Mouse (Mus musculus) CD4-positive helper T cell, adult 2 months (primary cell): ENCODE data around the gene Aldh5a1.
"Not testable (repeated sequence)": the region's sequence is repeated elsewhere in the genome, so short reads cannot be mapped to it uniquely, and the experiment has no call there.

ENCODE experiments used
- DNase-seq: peaks from one replicate; pipeline ENCODE4 v3.0.0-alpha.2; 2012; ENCODE audit warnings: low read depth, missing footprints, low spot score

The Aldh5a1 gene

DNA sequence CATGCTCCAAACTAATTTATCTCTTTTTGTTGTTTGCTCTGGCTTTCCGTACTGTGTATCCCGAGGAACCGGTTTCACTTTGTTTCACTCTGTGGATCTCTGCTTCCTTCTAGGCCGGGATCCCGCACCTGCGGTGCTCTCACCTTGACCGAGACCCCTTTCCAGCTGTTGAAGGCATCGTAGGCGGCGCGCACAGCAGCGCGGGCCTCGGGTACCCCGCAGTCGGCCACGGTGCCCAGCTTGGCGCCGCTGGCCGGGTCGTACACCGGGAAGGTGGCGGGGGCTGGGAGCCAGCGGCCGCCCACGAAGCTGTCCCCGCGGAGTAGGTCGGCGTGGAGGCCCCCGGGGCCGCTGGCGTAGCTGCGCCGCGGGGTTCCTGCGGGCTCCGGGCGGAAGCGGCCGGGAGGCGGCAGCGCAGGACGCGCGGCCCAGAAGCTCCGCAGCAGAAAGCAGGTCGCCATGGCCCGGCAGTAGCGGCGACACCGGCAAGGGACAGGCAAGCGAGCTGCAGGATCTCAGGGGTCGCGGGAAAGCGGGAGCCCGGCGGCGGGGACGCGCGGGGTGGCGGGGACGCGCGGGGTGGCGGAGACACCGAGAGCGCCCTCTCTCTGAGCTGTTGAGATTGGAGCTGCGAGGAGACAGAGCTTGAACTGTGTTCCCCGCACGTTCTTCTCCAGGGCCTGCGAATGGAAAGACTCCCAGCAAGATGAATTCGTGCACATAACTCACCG, at the start of gene Aldh5a1:
Gene Aldh5a1, minus strand, starts transcription at position 554 of the 731 bp plus-strand sequence.
- DNase-seq: peak; percentile 66

DNA sequence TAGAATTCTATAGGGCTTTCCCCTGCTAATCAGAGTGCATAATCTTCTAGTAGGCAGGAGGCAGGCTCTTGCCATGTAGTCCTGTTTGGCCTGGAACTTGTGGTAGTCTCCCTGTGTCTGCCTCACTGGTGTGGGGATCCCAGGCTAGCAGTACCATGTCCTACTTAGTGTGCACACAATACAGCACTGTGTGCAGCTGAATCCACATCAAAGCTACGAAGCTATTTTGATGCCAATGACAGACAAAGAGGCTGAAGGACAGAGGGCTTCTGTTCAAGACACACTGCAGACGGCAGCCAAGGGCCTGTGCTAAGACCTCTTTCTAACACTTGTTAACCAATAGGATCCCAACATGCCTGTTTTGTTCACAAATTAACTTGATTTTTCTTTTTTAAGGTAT, 48.0 kb upstream of the Aldh5a1 start:
- no peak for DNase-seq

DNA sequence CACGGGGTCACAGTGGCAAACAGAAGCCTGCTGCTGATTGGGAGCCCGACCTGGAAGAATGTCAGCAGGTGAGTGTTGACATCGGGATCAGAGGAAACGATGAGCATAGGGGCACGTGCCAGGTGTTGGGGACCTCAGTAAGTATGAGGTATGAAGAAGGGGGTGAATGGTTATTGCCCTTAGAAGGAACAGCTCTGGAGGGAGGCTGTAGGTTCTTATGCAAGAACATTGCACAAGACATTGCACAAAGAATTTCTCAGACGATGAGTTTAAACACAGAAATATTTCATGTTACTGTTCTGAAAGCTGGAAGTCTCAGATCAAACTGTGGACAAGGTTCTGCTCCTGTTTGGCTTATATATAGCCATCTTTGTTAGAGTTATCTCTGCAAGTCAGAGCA, 43.6 kb upstream of the Aldh5a1 start:
- no peak for DNase-seq

DNA sequence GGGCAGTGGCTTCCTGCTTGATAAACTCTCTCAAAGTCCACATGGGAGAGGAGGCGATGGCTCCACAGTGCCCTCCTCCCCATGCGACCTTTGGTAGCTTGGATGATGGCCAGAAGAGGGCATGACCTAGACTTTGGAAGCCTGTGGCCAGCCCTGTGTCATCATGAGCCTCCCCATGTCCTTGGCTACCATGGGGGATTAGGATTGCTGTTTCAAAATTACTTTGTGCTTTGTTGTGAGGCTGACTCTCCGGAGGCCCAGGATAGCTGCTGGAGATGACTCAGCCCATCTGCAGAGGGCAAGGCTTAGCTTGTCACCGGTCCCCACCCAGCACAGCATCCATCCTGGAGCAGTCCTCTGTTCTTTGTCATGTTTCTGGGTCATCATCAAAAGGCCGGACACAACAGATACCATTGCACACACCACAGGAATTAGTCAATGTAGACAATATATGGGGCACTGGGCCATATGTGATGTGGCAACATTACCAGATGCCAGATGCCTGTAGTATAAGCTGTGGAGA, 40.4 kb upstream of the Aldh5a1 start:
- DNase-seq: no peak

DNA sequence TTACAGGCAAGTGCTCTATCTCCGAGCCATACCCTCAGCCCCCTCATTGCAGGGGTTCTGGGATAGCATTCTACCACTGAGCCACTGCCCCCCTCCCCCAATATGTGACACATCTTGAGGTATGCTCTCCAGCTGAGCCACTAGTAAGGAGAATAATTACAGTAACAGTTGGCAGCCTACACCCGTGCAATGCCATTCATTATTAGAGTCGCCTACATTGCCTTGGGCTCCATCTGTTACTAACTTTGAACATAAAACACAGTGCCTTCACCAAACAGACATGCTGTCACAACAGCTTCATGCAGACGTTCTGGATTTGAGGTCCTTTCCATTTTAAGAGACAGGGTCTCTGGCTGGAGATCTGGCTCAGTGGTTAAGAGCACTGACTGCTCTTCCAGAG, 38.9 kb upstream of the Aldh5a1 start:
- no peak for DNase-seq

DNA sequence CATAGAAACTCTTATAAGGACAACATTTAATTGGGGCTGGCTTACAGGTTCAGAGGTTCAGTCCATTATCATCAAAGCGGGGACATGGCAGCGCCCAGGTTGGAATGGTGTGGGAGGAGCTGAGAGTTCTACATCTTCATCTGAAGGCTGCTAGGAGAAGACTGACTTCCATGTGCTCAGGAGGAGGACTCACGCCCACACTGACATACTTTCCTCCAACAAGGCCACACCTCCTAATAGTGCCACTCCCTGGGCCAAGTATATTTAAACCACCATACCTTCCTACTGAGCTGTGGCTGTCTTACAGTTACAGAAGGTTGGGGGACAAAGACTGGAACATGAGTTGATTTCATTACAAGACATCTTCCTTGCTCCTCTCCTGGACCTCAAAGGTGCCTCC, 34.3 kb upstream of the Aldh5a1 start:
- not testable (repeated sequence) for DNase-seq

DNA sequence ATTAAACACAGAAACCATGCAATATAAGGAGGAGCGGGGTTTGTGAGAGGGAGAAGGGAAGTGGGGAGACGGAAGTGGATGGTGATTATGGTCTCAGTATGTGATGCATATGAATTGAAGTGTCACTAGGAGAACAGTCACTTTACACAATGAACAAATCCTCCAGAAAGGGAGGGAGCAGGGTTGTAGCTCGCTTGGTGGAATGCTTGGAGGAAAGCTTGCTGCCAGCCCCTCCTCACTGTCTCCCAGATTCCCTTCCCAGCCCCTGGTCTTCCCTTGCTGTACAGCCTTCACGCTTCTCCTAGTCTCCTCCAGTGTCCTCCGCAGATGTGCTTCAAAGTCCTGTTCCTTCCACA, 28.4 kb upstream of the Aldh5a1 start:
- no peak for DNase-seq

DNA sequence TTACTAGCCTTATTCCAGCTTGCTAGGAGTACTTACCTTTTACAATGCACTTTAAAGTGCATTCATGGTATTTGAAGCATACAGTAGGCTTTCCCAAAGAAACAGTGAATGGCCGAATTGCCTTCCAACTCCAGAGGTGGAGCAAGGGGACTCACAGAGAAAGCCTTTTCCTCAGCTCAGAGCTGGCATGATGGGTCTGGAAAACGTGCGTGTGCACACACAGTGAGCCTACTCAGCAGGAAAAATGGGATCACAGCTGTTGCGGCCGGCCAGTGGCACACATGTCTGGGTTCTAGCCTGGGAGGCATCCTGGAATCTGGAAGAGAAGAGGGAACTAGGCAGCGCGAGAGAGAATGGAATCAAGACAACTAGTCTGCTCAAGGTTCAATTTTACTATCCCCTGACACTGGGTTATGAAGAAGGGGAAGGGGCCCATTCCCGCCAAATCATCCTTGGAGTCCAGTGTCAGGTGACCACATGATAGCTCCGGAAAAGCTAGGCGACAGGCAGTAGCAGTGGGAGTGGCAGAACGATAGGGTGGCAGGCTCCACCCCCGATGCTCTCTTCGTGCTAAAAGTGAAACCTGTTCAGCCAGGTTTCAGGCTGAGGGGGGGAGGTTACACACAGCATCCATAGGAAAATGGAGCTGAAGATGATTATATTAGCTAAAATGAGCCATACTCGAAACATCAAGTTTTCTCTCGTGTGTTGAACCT, 27.8 kb upstream of the Aldh5a1 start:
- DNase-seq: peak; percentile 75

DNA sequence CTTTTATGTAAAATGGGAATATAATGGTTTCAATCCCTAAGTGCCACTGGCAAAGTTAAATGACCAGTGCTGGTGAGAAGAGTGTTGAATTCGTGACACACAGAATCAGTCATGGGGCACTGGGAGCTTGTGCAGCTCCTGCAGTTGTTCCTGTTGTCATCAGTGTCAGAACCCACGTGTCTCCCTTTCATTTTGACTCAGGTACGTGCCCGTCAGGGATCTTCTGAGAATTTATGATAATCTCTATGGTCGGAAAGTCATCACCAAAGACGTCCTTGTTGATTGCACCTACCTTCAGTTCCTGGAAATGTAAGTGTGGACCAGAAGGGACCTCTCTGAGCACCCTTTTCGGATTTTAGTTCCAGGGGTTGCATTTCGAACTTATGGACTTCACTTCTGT, 24.7 kb upstream of the Aldh5a1 start:
- DNase-seq: peak; percentile 65

DNA sequence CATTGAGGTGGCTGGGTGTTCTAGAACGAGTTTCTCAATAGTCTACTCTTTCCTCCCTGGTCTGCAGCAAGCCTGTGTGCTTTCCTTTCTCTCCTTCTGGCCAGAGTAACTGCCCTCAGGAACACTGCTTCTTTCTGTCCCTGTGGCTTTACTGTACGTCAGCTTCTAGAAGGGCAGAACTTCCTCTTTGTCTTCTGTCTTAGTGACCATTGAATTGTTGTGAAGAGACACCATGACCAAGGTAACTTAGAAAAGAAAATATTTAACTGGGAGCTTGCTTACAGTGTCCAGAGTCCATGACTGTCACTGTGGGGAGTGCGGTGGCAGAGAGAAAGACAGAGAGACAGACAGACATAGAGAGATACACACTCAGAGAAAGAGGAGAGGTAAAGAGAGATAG, 22.6 kb upstream of the Aldh5a1 start:
- no peak for DNase-seq

DNA sequence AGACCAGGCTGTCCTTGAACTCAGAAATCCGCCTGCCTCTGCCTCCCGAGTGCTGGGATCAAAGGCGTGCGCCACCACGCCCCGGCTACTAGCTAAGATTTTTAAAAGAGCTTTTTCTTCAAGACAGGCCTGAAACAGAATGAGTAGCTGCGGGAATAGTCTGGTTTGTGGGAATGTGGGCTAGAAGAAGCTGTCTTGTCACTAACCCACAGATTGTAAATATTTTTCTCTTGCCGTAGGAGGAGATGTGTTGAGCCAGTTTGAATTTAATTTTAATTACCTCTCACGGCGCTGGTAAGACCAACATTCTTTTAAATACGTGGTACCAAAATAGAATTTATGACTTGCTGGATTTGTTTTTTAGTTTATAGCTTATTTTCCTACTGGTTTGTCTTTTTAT, 21.2 kb upstream of the Aldh5a1 start:
- DNase-seq: no peak

DNA sequence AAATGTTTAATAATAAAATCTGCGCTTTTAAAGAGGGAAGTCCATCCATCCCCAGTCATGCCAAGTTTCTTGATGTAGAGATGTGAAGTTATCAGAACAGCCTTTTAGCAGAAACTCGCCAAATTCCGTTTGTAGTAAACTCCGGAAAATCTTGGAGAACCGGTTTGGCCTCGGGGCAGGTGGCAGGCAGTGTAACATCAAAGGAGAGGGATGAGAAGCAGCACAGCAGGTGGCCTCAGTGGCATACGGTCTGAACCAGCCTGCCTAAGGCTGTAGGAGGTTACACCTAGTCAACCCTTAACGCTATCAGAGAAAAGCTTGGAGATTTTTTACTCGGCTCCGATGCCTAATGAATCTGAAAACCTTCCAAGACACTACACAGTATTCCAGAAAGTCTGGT, 18.0 kb upstream of the Aldh5a1 start:
- no peak for DNase-seq

DNA sequence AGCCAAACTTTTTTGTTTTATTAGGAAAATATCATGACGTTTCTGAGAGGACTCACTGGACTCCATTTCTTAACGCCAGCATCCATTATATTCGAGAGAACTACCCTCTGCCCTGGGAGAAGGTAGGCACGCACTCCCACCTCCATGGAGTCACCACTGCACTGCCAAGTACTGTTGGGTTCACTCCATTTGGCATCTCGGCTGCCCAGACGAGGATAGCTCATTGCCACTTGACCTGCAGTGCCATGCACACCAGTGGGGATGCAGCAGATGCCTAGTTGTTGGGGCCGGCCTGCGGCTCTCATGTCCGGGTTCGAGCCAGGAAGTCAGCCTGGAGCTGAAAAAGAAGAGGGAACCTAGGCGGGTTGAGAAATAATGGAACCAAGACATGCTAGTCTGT, 17.6 kb upstream of the Aldh5a1 start:
- DNase-seq: no peak

DNA sequence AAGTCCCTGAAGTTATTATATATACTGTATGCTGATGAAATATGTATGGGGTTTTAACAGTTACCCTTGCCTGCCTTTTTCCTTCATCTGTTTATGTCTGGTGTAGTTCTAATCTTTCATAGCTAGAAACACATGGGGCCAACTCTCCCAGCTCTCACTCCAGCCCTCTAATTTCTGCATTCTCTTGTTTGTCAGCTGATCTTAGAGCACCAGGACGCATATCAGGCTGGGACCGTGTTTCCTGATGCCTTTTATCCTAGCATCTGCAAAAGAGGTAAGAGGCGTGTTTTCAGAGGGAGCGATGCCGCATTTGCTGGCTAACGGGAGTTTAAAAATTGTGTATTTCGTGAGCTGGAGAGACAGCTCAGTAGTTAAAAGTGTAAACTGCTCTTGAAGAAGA, 15.2 kb upstream of the Aldh5a1 start:
- DNase-seq: no peak

DNA sequence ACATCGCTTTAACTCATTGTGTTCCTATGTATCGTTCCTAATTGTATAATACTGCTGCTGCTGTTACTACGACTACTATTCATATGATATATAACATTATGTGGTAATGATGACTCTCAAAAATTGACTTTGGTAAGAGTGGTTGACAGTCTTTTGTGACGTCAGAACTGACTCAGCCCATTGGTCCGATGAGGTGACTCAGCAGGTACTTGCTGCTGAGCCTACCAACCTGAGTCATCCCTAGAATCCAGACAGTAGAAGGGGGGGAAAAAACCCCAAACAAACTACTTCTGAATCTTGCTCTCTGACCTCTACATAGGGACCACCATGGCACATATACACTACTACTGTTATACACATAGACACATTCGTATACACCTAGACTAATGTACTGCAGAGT, 11.4 kb upstream of the Aldh5a1 start:
- DNase-seq: no peak

DNA sequence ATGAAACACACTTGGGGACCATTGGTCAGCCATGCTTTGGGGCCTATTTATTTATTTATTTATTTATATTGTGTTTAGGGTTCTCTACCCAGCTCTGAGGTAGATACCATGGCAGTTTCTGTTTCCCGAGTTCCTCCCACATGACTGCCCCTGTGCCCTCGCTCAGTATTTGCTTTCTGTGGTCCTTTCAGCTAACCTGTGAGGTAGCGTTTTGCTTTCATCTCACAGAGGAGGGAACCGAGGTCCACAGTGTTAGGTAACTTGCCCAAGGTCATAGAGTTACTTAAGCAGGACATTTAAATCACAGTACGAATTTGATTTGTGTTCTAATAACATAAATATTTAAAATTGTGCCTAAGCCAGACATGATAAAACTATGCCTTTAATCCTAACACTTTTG, 9.7 kb upstream of the Aldh5a1 start:
- no peak for DNase-seq

DNA sequence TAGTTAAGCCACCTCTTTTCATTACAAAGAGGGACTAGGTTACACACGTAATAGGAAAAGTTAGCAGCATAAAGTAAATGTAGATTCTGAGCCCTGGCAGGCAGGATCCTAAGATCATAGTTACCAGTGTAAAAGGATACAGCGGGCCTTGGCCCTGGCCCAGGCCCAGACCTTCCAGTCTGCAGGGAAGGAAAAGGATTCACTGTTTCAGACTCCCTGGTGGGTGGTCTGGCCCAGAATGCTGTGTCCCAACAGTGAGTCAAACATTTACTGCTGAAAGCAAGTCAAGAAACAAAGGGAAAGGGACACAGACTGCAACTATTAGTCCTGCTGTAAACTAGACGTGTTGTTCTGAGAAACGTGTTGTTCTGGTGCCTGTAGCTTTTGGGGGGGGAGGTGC, 8.1 kb upstream of the Aldh5a1 start:
- DNase-seq: no peak

DNA sequence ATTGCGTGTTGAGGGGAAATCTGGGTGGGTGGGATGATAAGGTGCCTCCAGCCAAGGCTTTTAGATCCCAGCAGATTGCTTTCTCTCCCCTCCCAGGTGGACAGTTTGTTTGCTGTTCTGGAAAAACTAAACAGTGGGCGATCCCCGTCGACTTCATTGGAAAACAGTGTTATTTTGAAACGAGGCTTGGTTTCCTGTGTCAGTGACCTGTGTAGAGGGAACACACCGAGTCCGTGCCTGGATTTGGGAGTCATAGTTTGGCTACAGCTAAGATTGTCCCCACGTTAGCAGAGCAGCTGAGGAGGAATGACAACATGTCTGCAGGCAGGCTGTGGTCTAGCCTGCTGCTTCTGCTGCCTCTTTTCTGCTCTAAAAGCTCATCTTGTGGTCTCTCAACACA, 5.8 kb upstream of the Aldh5a1 start:
- no peak for DNase-seq

DNA sequence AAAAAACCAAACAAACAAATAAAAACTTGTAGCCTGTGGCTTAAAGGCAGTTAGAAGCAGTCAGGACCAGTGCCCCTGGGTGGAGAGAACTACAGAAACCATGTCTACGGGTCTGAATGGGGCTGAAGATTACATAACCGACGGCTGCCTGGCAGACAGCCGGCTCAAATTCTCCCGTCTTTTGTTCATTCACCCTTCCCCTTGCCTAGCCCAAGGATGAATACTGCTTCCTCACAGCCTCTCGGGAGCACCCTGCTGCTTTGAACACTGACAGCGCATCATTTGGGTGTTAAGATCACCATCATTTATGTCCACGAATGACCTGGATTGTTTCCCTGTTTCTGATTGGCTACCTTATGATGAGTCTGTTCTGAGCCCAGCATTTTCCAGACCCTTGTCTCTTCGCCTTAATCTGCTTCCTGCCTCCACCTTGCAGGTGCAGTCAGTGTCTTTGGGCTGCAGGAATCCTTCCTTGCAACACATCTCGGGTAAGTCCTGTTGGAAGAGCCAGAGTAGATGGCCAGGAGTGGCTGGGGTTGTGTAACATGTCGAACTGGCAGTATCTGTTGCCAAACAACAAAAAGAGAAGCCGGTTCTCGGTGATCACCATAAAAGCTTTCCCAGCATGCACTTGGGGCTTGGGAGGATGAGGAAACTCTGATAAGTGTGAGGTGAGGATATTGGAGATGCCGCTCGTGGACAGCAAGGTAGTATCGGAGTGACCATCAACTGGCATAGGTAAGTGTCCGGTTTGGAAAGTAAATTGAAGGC, 5.2 kb upstream of the Aldh5a1 start, which contains the start of gene Gpld1:
Gene Gpld1, plus strand, starts transcription at position 641 of the 771 bp plus-strand sequence.
- no peak for DNase-seq

DNA sequence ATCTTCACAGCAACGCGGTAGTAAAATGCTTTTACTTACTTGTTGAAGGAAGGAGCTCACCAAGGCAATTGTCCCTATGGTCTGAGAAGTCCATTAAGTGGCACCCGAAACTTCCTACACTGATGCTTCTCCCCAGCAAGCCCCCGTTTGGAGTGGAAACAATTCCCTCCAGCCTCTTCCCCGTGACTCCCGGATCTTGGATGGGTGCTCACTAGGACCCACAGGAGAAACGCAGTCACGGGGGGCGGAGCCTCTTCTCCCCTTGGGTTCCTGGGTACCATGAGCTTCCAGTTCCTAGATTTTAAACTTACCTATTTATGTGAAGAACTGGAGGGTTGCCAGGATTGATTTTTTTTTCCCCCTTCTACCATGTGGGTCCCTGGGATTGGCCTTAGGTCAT, 2.0 kb upstream of the Aldh5a1 start:
- DNase-seq: no peak

DNA sequence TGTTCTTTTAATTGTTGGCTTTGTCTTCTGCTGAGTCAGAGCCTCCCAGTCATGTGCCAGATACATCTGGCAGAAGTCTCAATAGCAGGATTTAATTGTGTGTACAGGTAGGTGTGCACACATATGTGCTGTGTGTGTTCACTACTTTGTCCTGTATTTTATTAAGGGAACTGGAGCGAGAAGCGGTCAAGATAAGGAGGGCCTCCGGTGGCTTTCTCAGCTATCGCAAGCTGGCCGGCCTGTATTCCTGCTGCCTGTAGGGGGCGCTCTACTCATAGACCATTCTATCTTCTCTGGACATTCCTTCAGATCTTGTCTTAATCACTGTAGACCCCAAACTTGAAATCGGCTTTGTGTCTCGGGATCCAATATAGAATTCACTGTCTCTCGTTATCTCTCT, 1.2 kb upstream of the Aldh5a1 start:
- DNase-seq: peak; percentile 61

DNA sequence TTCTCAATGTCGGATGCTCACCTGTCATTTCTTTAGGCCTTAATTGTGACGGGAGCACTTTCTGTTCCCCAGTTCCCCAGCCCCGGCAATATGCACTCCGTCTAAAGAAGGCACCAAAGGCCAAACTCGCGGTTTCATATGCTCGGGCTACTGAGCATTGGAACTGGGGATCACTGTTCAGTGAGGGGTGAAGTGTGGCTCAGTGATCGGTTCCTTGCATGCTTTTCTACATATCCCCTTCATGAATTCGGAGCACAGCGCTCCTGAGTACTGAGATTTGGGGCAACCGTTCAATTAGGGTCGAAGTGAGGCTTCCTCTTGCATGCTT, 342 bp upstream of the Aldh5a1 start:
- DNase-seq: no peak

DNA sequence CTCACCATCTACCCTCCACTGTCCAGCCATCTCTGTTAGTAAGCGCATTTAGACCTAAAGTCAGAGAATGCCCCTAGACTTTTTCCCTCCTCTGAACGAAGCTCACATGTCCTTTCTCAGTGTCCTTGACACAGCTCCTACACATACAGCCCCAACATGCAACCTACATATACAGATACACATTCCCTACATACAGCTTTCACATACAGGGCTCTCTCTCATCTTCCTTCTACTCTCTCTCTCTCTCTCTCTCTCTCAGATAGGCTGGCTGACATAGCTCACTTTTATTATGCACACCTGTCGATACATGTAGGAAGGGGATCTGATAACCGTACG, 721 bp downstream of the Aldh5a1 start:
- DNase-seq: no peak
